Mouse (Mus musculus) spleen, adult 2 months (tissue): ENCODE measurements around the gene Defb15. TPM values are rescaled to one million over a fixed set of nuclear protein-coding genes. Genes with fewer than 3 reads are reported as not detected.

Experiments used
- polyA plus RNA-seq: library from polyadenylated mRNA; depleted of rRNA; stranded (reverse); fragments of >200 nt; gene quantifications from 2 replicates; pipeline ENCODE4 v1.2.3, GENCODE M21; 2012; rRNA removed

Gene Defb15
- polyA plus RNA-seq, 1 experiment: not detected

Other genes starting within 250 kb of the Defb15 start
- not detected in 2 replicates for gene AY761184, start 229.1 kb downstream of the Defb15 start, polyA plus RNA-seq
- gene Defa24, start 198.2 kb downstream of the Defb15 start, polyA plus RNA-seq: not detected in 2 replicates
- not detected in 2 replicates for gene Defb50, start 109.2 kb downstream of the Defb15 start, polyA plus RNA-seq
- not detected in 2 replicates for gene Defb2, start 92.8 kb downstream of the Defb15 start, polyA plus RNA-seq
- not detected in 2 replicates for gene Defb10, start 73.8 kb downstream of the Defb15 start, polyA plus RNA-seq
- gene Defb9, start 47.3 kb downstream of the Defb15 start, polyA plus RNA-seq: not detected in 2 replicates
- gene Defb11, start 26.3 kb downstream of the Defb15 start, polyA plus RNA-seq: not detected in 2 replicates
- not detected in 2 replicates for gene Defb35, start 5.6 kb upstream of the Defb15 start, polyA plus RNA-seq
- not detected in 2 replicates for gene Defb13, start 14.1 kb upstream of the Defb15 start, polyA plus RNA-seq
- gene Fam90a1a, start 26.0 kb upstream of the Defb15 start, polyA plus RNA-seq: not detected in 2 replicates
- gene Ccdc70, start 37.1 kb upstream of the Defb15 start, polyA plus RNA-seq: not detected in 2 replicates
- 1.1 TPM in 2 replicates for gene Atp7b, start 127.6 kb upstream of the Defb15 start, polyA plus RNA-seq
- gene Alg11, start 128.0 kb upstream of the Defb15 start, polyA plus RNA-seq: 1.2 and 2.3 TPM in 2 replicates
- gene Nek5, start 192.3 kb upstream of the Defb15 start, polyA plus RNA-seq: not detected in 2 replicates
- gene Nek3, start 233.7 kb upstream of the Defb15 start, polyA plus RNA-seq: 0.74 and 1.0 TPM in 2 replicates